Mouse (Mus musculus): ENCODE data around the gene Elk3.

Elk3 gene

DNA sequence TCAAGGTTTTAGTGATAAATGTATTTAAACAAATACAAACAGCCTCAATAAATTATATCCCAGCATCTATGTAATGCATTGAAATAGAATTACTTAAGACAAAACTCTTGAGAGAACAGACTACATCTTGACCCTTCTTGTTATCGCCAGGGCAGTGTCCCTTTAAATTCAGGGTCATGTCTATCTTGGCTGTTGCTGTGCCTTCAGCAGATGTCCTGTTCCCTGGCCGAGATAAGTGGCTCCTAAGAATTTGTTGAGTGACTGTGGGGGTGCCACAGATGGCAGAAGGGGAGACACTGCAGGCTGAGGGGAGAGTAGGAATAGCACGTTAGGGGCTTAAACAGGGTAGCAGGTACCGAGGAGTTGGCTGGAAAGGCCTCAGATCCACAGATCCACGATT is 22.3 kb upstream of the Elk3 start:
- in situ Hi-C loops (cut with MboI; ENCODE audit: unreplicated experiment in 2 of 2), result loop anchor here in 1 of 2 experiments (10.0 kb wide), 1 partner anchor 168 kb away; the partner anchor contains the start of gene Cdk17

DNA sequence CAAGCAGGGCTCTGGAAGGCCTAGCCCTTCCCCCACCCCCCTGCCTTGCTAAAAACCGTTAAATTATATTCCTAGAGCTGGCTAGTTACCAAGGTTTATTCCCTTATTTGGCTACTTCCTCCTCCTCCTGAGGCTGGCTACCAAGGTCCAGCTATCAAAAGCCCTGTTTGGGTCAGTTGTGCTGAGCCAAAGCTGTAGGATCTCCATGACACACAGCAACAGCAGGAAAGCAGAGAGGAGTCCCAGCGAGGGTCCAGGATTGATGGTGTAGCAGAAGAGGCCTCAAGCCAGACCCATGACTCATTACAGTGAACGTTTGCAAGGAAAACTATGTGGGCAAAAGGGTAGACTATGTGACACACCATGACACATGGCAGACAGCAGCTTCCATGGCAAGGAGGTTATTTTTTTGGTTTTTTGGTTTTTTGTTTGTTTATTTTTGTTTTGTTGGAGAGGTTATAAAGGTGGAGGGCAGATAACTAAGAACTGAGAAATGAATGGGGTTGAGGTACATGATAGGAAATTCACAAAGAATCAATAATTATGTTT is 21.4 kb upstream of the Elk3 start:
- in situ Hi-C loops (cut with MboI; ENCODE audit: unreplicated experiment in 2 of 2), result loop anchor here in 1 of 2 experiments (10.0 kb wide), 1 partner anchor 168 kb away; the partner anchor contains the start of gene Cdk17

DNA sequence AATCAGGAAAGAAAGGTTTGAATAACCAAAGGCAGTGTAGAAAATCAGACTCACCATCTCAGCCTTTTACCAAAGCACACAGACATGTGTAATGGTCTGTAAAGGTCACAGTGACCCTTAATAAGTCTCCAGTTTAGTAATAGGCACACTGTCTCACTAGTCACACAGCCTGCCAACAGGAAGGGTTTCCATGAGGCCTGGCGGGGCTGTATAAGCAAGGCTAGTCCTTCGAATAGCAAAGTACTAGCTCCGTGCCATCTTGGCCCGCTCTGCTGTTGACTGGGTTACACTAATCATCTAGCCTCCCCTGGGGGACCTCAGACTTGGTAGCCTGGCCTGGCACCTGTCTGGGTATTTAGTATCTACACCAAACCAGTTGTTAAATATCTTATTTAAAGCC is 20.6 kb upstream of the Elk3 start:
- in situ Hi-C loops (cut with MboI; ENCODE audit: unreplicated experiment in 2 of 2), result loop anchor here in 1 of 2 experiments (10.0 kb wide), 1 partner anchor 167 kb away; the partner anchor contains the start of gene Cdk17

DNA sequence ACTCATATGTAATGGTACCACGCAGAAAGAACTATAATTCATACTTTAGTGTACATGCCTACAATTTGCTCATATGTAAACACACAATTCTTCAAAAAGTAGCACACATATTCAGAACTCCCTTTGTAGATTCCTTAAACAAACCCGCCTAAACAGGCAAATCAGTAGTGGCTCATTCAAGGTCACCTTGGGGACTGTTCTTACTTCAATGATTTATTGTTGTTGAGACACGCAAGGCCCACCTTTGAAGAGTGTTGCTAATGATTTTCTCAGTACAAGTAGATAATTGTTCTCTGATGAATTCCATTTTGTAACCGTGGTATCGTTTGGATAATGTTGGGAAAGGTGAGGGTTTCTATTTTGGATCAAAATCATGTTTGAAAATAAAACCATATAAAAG is 17.4 kb upstream of the Elk3 start:
- in situ Hi-C loops (cut with MboI; ENCODE audit: unreplicated experiment in 2 of 2), result no loop called here

DNA sequence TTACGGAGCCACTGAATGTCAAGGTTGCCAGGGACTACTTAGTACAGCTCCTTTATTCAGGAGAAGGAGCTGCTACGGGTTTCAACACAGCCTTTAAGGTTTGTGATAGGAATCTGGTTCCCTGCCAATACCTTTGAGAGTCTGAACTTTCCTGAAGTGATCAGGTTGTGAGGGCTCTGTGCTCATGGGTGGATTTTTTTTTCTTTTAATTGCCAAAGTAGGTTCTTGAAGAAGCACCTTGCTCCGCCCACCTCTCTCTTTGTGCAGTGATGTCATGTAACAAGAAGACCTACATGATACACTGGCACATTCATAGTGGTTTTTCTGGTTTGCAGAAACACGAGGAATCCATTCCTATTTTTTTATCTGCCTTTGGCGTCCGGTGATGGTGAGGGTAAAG is 16.3 kb upstream of the Elk3 start:
- in situ Hi-C loops (cut with MboI; ENCODE audit: unreplicated experiment in 2 of 2), result no loop called here

DNA sequence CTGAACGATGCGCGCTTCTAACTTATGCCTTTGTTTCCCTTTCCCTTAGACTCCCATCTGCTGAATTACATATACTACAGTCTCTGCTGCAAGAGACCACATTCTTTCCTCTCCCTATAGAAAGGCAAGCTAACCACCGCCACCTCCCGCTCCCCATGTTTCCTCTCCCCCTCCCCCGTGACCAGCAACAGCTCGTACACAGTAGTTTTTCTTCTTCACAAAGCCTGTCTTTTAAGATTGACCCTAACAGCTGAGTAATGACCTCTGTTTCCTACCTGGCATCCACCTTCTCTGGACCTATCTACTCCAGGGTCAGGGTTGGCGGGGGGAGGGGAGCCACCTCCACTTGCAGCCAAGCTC is 15.8 kb upstream of the Elk3 start:
- in situ Hi-C loops (cut with MboI; ENCODE audit: unreplicated experiment in 2 of 2), result no loop called here

DNA sequence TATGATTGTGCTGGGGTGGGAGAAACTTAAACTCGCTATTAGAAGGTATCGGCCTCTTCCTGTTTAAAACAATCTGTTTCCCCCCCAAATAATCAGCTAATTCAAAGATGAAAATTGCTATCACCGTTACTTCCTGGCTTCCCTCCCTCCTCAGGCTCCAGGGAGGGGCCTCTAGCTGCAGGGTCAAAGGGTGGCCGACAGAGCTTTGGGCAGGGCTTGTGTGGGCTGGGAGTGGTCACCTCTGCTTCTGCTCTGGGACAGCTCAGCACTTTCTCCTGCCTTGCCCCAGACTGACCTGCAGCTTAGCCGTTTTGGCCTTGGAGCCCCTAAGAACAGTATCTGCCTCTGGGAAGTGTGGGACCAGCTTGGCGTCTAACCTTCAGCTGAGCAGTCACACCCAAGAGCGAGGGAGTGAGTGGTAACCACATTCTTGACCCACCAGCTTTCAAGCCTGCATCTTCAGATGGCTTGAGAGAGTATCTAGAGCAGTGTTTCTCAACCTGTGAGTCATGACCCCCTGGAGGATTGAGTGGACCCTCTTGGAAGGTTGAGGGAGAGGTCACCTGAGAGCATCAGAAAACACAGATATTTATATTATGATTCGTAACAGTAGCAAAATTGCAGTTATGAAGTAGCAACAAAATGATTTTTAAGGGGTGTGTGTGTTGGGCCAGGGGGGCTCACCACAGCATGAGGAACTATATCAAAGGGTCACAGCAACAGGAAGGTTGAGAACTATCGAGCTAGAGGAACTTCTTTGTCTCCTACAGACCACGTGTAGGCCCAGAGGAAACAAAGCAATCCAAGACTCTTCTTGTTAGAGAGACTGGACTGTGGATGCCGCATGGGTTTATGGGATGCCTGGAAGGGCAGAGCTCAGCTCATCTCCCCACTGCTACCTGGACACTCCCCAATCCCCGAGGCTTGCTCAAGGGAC is 15.1 kb upstream of the Elk3 start:
- in situ Hi-C loops (cut with MboI; ENCODE audit: unreplicated experiment in 2 of 2), result no loop called here

DNA sequence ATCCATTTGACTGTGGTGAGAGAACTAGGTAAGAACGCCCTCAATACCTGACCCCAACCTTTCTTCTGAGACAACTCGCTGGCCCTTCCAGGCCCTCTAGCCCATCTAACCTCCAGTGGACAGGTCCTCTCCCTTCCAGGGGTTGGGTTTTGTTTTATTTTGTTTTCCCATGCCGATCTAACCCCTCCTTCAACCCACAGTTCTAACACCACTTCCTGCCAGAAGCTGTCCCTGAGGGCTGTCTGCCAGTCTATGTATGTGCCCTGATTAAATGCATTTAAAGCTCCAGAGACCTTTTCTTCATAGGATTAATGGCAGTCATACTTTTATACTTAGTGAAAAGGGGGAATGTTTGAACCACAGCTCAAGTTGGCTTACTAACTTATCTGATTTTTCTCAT is 14.4 kb upstream of the Elk3 start:
- in situ Hi-C loops (cut with MboI; ENCODE audit: unreplicated experiment in 2 of 2), result no loop called here

DNA sequence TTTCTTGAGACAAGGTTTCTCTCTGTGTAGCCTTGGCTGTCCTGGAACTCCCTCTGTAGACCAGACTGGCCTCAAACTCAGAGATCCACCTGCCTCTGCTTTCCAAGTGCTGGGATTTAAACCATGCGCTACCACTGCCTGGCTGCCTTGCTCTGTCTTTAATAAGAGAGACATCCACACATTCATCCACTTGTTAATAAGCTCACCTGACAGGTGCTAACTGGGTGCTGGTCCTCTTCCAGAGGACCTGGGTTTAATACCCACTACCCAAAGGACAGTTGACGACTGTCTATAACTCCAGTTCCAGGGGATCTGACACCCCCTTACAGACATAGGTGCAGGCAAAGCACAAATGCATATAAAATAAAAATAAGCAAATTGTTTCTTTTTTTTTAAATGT is 13.5 kb upstream of the Elk3 start:
- in situ Hi-C loops (cut with MboI; ENCODE audit: unreplicated experiment in 2 of 2), result no loop called here

DNA sequence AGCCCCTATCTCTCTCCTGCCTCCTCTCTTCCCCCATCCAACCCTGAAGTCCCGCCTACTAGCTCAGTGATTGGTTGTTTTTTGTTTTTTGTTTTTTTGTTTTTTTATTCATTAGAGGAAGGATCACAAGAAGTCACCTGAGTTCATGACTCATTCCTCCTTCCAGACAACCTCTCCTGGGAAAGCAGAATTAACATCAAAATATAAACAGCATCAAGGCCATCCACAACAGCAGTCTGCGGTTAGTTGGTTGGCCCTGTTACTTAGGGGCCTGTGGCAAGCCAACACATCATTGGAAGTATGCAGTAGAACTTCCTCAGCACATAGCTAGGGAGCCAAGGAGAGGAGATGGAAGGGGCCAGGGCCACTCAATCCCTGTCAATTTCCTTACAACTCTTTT is 12.7 kb upstream of the Elk3 start:
- in situ Hi-C loops (cut with MboI; ENCODE audit: unreplicated experiment in 2 of 2), result no loop called here

DNA sequence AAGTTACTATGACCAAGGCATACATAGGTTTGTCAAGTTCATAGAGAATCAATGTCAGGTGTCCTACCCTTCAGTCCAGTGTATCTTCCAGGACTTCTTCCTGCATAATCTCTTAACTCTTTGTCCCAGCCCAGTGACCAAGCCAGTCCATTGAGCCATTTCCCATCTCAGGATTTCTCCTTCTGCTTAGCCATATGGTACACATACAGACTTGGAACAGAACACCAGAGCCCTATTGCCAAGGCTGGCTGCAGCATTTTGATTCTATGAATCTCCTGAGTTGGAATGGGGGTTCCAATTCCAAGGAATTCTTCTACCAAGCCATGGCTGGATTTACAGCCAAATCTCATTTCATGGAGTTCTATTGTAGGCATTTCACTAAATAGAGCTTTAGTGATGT is 10.8 kb upstream of the Elk3 start:
- in situ Hi-C loops (cut with MboI; ENCODE audit: unreplicated experiment in 2 of 2), result no loop called here

DNA sequence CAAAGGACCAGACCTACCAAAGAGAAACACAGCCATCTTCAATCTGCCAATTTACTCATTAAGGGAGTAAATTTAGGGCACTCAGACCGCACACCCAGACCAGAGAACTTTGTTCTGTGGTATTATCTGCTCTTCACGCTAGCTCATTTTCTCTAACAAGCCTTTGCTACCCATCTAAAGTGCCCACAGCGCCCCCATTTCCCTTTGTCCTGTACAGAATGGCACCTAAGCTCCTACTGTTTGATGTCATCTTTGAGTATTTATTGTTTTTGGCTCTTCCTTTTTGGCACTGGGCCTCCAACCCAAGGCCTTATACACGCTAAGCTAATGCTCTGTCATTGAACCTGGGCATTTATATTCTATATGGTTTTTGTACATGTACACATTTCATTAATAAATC is 9.2 kb upstream of the Elk3 start:
- in situ Hi-C loops (cut with MboI; ENCODE audit: unreplicated experiment in 2 of 2), result no loop called here

DNA sequence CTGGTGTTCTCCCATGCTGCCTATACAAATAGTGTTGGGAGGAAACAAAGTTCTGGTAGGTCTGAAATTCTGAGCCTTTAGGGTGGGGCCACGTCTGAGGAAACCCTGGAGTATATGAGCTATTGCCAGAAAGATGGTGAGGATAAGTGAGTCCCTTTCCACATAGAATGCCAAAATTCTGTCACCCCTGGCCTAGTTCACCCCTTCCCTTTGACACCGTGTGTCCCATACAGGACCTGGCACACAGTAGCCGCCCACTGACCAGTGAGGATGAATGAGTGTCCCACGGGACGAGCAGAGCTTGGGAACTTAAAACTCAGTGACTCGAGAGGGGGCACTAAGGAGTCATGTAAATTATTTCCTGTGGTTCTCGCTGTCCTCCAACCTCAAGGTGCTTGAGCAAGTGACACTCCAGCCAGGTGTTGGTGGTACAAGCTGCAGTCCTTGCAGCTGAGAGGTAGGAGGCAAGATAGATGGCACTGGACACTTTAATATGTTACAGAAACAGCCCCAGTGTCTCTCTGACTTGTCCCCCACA is 8.7 kb upstream of the Elk3 start:
- in situ Hi-C loops (cut with MboI; ENCODE audit: unreplicated experiment in 2 of 2), result no loop called here

DNA sequence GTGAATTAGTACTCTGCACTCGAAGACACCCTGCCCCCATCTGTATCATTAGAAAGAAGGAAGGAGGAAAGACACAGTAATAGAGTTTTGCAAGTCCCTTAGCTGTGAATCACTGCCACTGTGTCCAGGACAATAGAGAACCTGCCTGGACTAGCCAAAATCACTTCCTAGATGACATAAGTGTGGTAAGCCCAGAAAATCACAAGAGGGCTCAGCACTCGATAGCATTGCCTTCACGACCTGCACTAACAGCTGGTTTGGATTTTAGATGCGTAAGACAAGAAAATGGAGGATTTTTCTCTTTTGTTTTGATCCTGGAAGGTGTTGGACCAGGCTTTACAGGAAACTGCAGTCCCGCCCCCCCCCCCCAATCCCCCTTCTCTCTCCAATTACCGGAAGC is 6.0 kb upstream of the Elk3 start:
- in situ Hi-C loops (cut with MboI; ENCODE audit: unreplicated experiment in 2 of 2), result no loop called here

DNA sequence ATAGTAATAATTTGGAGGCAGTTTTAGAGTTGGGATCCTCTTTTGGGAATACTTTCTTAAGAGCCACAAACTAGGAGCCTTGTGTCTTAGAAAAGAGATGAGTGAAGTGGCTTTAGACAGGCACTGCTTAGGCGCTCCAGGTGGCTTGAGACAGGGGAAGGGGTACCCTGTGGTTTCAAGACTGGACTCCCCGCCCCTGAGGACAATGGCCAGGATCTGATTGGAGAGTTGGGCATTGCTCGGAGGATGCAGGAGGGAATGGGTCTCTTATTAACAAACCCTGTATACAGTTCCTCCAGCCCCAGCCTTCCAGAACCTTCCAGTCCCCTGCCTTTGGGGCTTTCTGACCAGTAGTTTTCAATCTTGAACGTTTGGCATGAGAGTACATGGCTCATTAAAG is 641 bp upstream of the Elk3 start:
- in situ Hi-C loops (cut with MboI; ENCODE audit: unreplicated experiment in 2 of 2), result no loop called here

DNA sequence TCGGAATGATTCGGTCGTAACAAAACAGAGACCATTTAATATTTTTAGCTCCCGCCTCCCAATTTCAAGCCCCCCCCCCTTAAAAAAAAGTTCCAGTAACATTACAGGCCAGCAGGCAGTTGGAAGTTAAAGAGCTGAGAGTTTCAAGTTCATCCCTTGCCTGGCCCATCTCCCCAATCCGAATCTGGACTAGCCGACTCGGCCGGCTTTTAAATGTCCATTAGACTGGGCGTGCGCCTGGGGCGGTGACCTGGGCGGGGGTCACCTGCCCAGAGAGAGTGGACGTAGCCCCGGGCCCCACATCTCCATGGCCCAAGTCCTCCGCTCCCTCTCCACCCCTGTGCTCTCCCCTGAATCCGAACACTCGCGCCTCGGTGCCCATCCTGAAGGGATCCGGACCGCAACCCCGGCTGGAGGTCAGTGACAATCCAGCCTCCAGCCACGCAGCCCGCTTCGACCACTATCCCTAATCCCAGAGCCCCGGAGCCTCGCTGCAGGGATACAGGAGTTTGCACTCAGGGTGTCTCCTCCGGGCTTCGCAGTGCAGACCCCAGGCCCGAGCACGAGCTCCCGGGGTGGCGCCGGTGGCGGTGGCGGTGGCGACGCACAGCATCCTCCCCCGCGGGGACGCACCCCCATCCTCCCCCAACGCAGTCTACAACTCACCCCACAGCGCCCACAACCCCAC is 857 bp downstream of the Elk3 start:
- in situ Hi-C loops (cut with MboI; ENCODE audit: unreplicated experiment in 2 of 2), result no loop called here

DNA sequence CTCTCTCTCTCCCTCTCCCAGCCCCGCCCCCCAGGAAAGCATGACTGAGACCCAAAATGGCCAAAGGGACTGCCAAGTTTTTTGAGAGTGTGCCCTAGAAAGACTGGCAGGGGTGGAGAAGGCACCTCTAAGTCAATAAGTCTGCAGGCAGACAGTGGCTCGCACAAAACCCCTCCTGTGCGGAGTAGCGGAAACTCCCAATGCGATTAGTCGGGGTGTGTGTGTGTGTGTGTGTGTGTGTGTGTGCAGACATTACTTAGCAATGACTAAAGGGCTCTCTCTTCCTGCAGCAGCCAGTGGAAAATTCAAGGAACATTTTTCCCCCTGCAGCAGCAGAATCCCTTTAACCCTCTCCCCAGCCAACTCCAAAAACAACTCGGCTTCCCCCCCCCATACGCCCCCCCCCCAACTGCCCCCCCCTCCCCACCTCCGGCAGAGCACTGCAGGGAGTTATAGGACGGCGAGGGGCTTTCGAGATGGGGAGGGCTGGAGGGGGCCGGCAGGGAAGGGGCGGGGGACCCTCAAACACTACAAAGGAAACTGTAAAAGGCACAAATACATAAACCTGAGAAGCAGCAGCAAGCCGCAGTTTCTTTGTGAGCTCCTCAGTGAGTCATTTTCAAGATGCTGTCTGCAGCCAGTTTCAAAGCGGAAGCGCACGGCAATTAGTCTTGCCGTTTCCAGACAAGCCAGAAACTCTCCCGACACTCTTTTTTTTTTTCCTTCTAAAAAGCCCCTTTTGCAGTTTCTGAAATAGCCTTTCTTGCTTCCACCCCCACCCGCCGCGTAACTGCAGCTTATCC is 1.6 kb downstream of the Elk3 start:
- in situ Hi-C loops (cut with MboI; ENCODE audit: unreplicated experiment in 2 of 2), result no loop called here

DNA sequence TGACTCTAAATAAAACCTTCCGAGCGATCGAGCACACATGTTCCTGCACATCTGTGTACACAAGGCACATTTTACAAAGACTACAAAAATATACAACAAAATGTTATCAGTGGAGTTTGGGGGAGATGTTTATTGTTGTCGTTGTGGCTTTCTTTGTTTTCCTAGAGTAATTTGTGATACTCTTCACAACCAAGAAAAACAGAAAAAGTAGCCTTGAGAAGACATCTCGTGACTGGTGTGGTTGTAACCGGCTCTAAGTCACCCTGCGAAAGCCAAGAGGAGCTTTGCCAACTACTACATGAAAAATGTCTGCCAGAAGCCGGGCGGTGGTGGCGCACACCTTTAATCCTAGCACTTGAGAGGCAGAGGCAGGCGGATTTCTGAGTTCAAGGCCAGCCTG is 4.6 kb downstream of the Elk3 start:
- in situ Hi-C loops (cut with MboI; ENCODE audit: unreplicated experiment in 2 of 2), result no loop called here

DNA sequence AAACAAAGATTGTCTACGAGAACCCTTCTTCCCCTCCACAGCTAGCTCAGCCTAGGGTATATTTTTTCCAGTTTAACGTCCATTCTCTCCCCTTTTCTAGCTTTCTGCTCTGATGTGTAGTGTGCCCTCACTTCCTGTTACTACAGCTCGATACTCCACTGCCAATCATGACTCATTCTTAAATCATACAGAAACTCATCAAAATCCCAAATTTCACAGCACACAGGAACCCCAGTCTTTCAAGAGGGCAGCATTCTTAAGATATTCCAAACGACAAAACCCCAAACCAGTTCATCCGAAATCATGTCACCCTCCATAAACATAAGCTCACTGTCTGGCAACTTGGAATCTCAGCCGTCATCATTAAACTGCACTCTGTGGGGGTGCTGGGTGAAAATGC is 5.0 kb downstream of the Elk3 start:
- in situ Hi-C loops (cut with MboI; ENCODE audit: unreplicated experiment in 2 of 2), result no loop called here

DNA sequence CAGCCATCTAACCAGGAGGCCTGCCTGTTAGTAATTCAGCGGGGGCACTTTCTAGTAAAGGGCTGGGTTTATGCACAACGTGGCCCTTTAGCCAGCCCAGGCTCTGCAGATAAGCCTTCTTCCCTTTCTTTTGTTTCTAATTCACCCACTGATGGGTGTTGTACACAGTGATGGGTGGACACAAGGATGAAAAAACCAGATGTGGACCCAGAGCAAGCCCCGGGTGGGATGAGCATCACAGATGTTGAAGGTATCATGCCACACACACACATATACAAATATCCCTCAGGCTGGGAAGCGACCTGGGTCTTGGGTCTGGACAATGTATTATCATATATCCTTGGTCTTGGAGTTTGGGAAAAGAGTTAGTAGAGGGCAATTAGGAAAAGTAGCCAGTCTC is 7.7 kb downstream of the Elk3 start:
- in situ Hi-C loops (cut with MboI; ENCODE audit: unreplicated experiment in 2 of 2), result no loop called here

DNA sequence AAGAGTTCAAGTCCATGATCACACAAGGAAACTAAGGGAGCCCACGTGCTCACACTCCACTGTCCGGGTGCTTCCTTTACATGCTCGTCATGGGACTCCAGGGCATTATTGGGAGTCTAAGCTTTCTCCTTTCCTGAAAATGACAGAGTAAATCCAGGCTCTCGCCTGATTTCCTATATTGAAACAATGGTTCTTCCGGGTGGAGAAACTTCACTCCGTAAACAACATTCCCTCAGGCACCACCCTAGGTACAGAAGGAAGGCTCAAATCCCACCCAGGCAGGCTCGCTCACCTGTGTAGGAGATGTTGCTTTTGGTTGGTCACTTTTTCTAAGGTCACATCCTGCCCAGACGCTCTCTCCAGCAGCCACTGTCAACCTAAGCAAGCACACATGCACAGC is 9.1 kb downstream of the Elk3 start:
- in situ Hi-C loops (cut with MboI; ENCODE audit: unreplicated experiment in 2 of 2), result no loop called here
